Mouse (Mus musculus) layer of hippocampus, adult 2 months (tissue): Measurements from ENCODE around the gene Ccdc159. TPM values are rescaled to one million over a fixed set of nuclear protein-coding genes. Genes with fewer than 3 reads are reported as not detected.

ENCODE experiments used
- DNase-seq, 2 experiments: peaks; one replicate each; pipeline ENCODE4 v3.0.0; 2022; ENCODE audit warnings: low spot score in 2 of 2
- H3K27ac ChIP-seq: fragments of 200-600 bp; 2 replicates; pipeline ENCODE4 v1.8.1; 2022
- H3K4me3 ChIP-seq: fragments of 200-600 bp; 2 replicates; pipeline ENCODE4 v1.8.1; 2022; ENCODE audit warnings: mild to moderate bottlenecking
- CTCF ChIP-seq: fragments of 200-600 bp; conservative IDR thresholded peaks from 2 replicates; pipeline ENCODE4 v1.8.1; 2022; ENCODE audit warnings: antibody characterized with exemption, mild to moderate bottlenecking, moderate library complexity
- total RNA-seq, 2 experiments: library from RNA; stranded (reverse); gene quantifications; 2 replicates each; pipeline ENCODE4 v1.2.3; 2021

Ccdc159 gene
- total RNA-seq, 2 experiments from 2014 or later: 18.9 to 21.4 TPM

- Histone ChIP-seq H3K4me3 (no peak overlapping the region), H3K27ac (no peak overlapping the region)
- TF ChIP-seq CTCF: no peak
- DNase-seq: no peak
Observed at GRCm38 (mm10) chr9:21978398-21979128, 51.3 kb downstream of the Ccdc159 start.

GRCm38 (mm10) chr9:21983911-21984310, 56.6 kb downstream of the Ccdc159 start:
- no peak for DNase-seq
- no peak for TF ChIP-seq CTCF

More at GRCm38 (mm10) chr9:21983911-21984310, 56.6 kb downstream of the Ccdc159 start:
- Histone ChIP-seq H3K27ac (no peak overlapping the region), H3K4me3 (no peak overlapping the region)

Other genes with a start within 250 kb of the Ccdc159 start
- gene Ldlr, start 204.0 kb upstream of the Ccdc159 start, total RNA-seq: 10 to 100 TPM; 12.0 to 16.2 TPM
- gene Spc24, start 167.2 kb upstream of the Ccdc159 start, total RNA-seq: 1 to 10 TPM; 2.2 to 2.9 TPM
- gene Kank2, start 128.7 kb upstream of the Ccdc159 start, total RNA-seq: 1 to 10 TPM; 7.0 to 8.4 TPM
- not detected for gene Angptl8, start 92.0 kb upstream of the Ccdc159 start, total RNA-seq
- 10 to 100 TPM; 12.2 to 13.6 TPM for gene Dock6, start 74.8 kb upstream of the Ccdc159 start, total RNA-seq
- gene Rab3d, start 9.3 kb upstream of the Ccdc159 start, total RNA-seq: 10 to 100 TPM; 16.7 to 18.8 TPM
- 10 to 100 TPM; 44.4 to 45.9 TPM for gene Tmem205, start 85 bp downstream of the Ccdc159 start, total RNA-seq
- 100 to 1,000 TPM; 297 to 300 TPM for gene Plppr2, start 9.6 kb downstream of the Ccdc159 start, total RNA-seq
- gene Swsap1, start 28.3 kb downstream of the Ccdc159 start, total RNA-seq: 10 to 100 TPM; 14.8 to 15.9 TPM
- 1 to 10 TPM; 7.8 to 9.1 TPM for gene Epor, start 36.0 kb downstream of the Ccdc159 start, total RNA-seq
- 1 to 10 TPM; 2.9 to 3.8 TPM for gene Rgl3, start 62.0 kb downstream of the Ccdc159 start, total RNA-seq
- gene Ccdc151, start 75.2 kb downstream of the Ccdc159 start, total RNA-seq: 1 to 10 TPM; 8.5 to 9.2 TPM
- 100 to 1,000 TPM; 106 to 111 TPM for gene Prkcsh, start 75.3 kb downstream of the Ccdc159 start, total RNA-seq
- gene Elavl3, start 124.6 kb downstream of the Ccdc159 start, total RNA-seq: 100 to 1,000 TPM; 156 to 160 TPM
- gene Gm49318, start 143.8 kb downstream of the Ccdc159 start, total RNA-seq: 1 to 10 TPM; 2.2 to 6.3 TPM
- 10 to 100 TPM; 22.3 to 25.2 TPM for gene Zfp653, start 143.9 kb downstream of the Ccdc159 start, total RNA-seq
- 10 to 100 TPM; 44.7 to 47.2 TPM for gene Ecsit, start 158.0 kb downstream of the Ccdc159 start, total RNA-seq
- gene Cnn1, start 171.7 kb downstream of the Ccdc159 start, total RNA-seq: 1 to 10 TPM in 1 of 2 experiments, under 1 TPM in 1; 0.44 to 1.4 TPM
- gene Elof1, start 189.7 kb downstream of the Ccdc159 start, total RNA-seq: 10 to 100 TPM; 54.6 to 54.8 TPM
- gene Acp5, start 208.2 kb downstream of the Ccdc159 start, total RNA-seq: under 1 TPM; 0.27 to 0.69 TPM
- gene Pigyl, start 229.4 kb downstream of the Ccdc159 start, total RNA-seq: 10 to 100 TPM; 49.0 to 50.5 TPM